Mouse (Mus musculus): ENCODE results near the gene Chml. TPM values are rescaled to one million over a fixed set of nuclear protein-coding genes. Genes with fewer than 3 reads are reported as not detected.

Gene Chml
- polyA plus RNA-seq, 1 experiment from 2014 or later, result 3.6 TPM

DNA sequence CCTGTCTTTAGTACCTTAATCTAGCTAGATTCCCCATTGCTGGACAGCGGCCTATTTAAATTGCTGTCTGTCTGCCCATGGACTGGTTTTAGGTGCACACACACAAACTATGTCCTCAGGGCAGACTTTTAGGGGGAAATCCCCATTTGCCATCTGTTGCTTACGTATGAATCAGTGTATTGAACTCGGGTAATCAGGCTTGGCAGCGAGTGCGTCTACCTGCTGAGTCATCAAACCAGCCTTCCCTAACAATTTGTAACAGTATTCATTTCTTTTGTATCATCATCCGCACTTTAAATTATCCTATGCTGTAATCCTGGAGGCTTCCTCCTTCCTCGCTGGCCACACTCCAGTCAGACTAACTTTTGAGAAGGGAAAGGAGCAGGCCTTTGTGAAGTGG, 22.7 kb downstream of the Chml start:
- ATAC-seq, result no peak
- H3K9ac ChIP-seq (ENCODE audit: low read depth, low read length), result no peak overlapping the region
- H3K4me3 ChIP-seq (ENCODE audit: low read depth, low read length), result no peak overlapping the region
- no peaks in the 10 kb centered on the region for H3K27me3 ChIP-seq (ENCODE audit: control insufficient read depth, insufficient read depth, low read depth, low read length)
- H3K36me3 ChIP-seq (ENCODE audit: control insufficient read depth, insufficient read depth, low read length), result no peaks in the 10 kb centered on the region
- H3K4me1 ChIP-seq (ENCODE audit: control insufficient read depth, insufficient read depth, low read length), result no peaks in the 10 kb centered on the region
- H3K4me2 ChIP-seq (ENCODE audit: low read length), result no peak overlapping the region
- H3K27ac ChIP-seq (ENCODE audit: low read length), result no peak overlapping the region
- 64% methylated on average over 7 of the region's 7 CpGs for WGBS
- H3K9me3 ChIP-seq (replicated peaks; ENCODE audit: control insufficient read depth, low read length, poor library complexity, severe bottlenecking), result no peaks in the 10 kb centered on the region

DNA sequence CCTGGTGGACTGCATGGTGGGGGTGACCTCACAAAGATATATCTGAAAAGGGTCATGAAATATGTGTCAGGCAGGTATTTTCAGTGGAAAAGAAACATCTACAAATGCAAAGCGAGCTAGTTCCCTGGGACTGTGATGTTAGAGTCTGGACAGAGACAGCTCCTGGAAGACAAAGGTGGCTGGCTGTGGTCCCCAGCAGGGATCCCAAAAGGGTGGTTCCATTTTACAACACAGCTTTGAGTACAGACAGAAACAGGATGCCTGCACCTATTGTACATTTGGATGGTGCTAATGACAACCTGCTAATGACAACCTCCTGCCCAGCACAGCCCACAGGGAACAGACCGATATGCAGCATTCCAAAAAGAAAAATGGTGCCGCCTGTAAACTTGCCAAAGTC, 23.2 kb downstream of the Chml start:
- ATAC-seq, result no peak
- H3K9me3 ChIP-seq (replicated peaks; ENCODE audit: control insufficient read depth, low read length, poor library complexity, severe bottlenecking), result no peaks in the 10 kb centered on the region
- WGBS, result 91% methylated on average over 3 of the region's 3 CpGs
- H3K27ac ChIP-seq (ENCODE audit: low read length), result no peak overlapping the region
- H3K4me1 ChIP-seq (ENCODE audit: control insufficient read depth, insufficient read depth, low read length), result no peaks in the 10 kb centered on the region
- H3K36me3 ChIP-seq (ENCODE audit: control insufficient read depth, insufficient read depth, low read length), result no peaks in the 10 kb centered on the region
- no peak overlapping the region for H3K4me3 ChIP-seq (ENCODE audit: low read depth, low read length)
- no peak overlapping the region for H3K9ac ChIP-seq (ENCODE audit: low read depth, low read length)
- no peak overlapping the region for H3K4me2 ChIP-seq (ENCODE audit: low read length)
- no peaks in the 10 kb centered on the region for H3K27me3 ChIP-seq (ENCODE audit: control insufficient read depth, insufficient read depth, low read depth, low read length)

DNA sequence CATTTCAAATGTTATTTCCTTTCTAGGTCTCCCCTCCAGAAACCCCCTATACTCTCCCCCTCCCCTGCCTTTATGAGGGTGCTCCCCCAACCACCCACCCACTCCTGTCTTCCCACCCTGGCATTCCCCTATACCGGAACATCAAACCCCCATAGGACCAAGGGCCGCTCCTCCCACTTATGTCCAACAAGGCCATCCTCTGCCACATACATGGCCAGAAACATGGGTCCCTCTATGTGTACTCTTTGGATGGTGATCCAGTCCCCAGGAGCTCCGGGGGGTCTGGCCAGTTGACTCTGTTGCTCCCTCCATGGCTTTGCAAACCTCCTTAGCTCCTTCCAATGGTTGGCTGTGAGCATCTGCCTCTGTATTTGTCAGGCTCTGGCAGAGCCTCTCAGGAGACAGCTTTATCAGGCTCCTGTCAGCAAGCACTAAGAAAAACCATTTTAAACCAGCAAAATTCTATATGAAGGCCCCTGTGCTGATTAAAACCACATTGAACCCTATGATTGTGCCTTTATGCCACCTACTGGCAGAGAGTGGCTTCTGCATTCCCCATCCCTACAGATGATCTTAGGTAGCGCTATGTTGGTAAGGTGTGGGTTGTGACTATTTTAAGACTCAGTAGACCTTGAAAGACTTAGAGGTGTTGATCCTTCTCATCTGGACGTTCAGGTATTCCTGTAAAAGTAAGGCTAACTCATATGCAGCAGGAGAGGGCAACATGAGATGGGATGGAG, 23.9 kb downstream of the Chml start:
- Histone ChIP-seq H3K36me3 (ENCODE audit: control insufficient read depth, insufficient read depth, low read length) (no peaks in the 10 kb centered on the region), H3K4me3 (ENCODE audit: low read depth, low read length) (no peak overlapping the region), H3K27ac (ENCODE audit: low read length) (no peak overlapping the region), H3K9ac (ENCODE audit: low read depth, low read length) (no peak overlapping the region), H3K9me3 (replicated peaks; ENCODE audit: control insufficient read depth, low read length, poor library complexity, severe bottlenecking) (no peaks in the 10 kb centered on the region), H3K4me1 (ENCODE audit: control insufficient read depth, insufficient read depth, low read length) (no peaks in the 10 kb centered on the region), H3K4me2 (ENCODE audit: low read length) (no peak overlapping the region), H3K27me3 (ENCODE audit: control insufficient read depth, insufficient read depth, low read depth, low read length) (no peaks in the 10 kb centered on the region)
- peak; percentile 67 for ATAC-seq
- WGBS, result 82% methylated on average over 5 of the region's 5 CpGs

DNA sequence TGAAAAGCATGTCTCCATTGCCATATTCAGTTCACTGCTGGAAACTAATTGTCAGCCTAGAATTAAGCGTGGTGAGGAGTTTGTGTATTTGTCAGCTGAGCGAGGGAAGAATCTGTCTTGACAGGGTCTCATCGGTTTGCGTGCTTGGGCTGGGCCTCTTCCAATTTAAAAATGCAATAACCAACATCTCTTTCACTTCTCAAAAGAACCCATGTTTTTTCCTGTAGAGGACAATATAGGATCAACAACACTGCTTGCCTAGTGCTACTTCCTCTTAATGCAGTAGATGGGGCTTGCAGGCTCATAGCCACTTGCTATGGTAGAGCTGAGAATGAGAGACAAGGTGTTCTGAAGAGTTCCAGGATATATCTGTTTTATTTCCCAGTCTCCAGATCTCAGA, 32.8 kb downstream of the Chml start:
- H3K27ac ChIP-seq (ENCODE audit: low read length), result no peak overlapping the region
- H3K27me3 ChIP-seq (ENCODE audit: control insufficient read depth, insufficient read depth, low read depth, low read length), result no peaks in the 10 kb centered on the region
- no peak overlapping the region for H3K9ac ChIP-seq (ENCODE audit: low read depth, low read length)
- H3K9me3 ChIP-seq (replicated peaks; ENCODE audit: control insufficient read depth, low read length, poor library complexity, severe bottlenecking), result no peaks in the 10 kb centered on the region
- H3K4me2 ChIP-seq (ENCODE audit: low read length), result no peak overlapping the region
- 0 out of 2 replicates have a peak, but pooled peaks cover 2% of the 10 kb centered on the region for H3K36me3 ChIP-seq (ENCODE audit: control insufficient read depth, insufficient read depth, low read length)
- no peaks in the 10 kb centered on the region for H3K4me1 ChIP-seq (ENCODE audit: control insufficient read depth, insufficient read depth, low read length)
- no peak for ATAC-seq
- 96% methylated on average over 4 of the region's 4 CpGs for WGBS
- H3K4me3 ChIP-seq (ENCODE audit: low read depth, low read length), result no peak overlapping the region

DNA sequence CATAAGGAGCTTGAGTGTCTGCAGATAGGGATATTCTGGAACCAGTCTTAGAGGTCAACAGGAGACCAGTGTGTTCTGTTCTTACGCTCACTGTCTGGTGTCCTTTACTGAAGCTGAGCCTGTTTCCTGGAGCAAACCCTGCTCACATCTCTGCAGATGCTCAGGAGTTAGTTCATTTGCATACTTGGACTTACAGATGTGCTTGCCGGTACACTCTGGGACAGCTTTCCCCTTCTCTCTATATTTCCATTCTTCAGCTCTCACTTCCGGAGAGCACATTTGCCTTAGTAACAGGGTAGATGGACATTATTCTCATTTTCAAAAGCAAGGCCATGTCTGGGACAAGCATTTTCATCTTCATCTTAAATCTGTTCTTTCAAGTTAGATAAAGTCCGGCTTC, 44.1 kb downstream of the Chml start:
- no peak for ATAC-seq
- Histone ChIP-seq H3K9me3 (replicated peaks; ENCODE audit: control insufficient read depth, low read length, poor library complexity, severe bottlenecking) (no peaks in the 10 kb centered on the region), H3K4me2 (ENCODE audit: low read length) (no peak overlapping the region), H3K27ac (ENCODE audit: low read length) (no peak overlapping the region), H3K27me3 (ENCODE audit: control insufficient read depth, insufficient read depth, low read depth, low read length) (no peaks in the 10 kb centered on the region), H3K4me3 (ENCODE audit: low read depth, low read length) (no peak overlapping the region), H3K36me3 (ENCODE audit: control insufficient read depth, insufficient read depth, low read length) (no peaks in the 10 kb centered on the region), H3K4me1 (ENCODE audit: control insufficient read depth, insufficient read depth, low read length) (no peaks in the 10 kb centered on the region), H3K9ac (ENCODE audit: low read depth, low read length) (no peak overlapping the region)
- 93% methylated on average over 4 of the region's 4 CpGs for whole genome bisulfite sequencing

DNA sequence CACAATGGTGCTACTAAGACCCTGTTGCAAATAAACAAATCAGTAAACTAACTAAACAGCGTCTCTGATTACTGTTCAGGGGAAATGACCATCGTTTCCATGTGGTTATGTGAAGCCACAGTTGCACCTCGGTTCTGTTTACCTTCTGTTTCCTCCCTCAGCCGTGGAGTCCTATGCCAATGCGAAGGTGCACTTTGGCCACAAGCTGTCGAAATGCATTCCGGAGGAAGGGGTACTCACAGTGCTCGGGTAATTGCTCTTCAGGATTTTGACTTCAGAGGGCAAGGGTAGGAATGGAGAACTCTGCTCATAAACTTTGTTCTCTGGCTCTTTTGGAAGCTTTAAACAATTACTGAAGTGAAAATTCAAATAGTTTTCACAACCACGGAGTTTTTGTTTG, 45.7 kb downstream of the Chml start:
- Histone ChIP-seq H3K9ac (ENCODE audit: low read depth, low read length) (no peak overlapping the region), H3K36me3 (ENCODE audit: control insufficient read depth, insufficient read depth, low read length) (no peaks in the 10 kb centered on the region), H3K4me3 (ENCODE audit: low read depth, low read length) (no peak overlapping the region), H3K4me1 (ENCODE audit: control insufficient read depth, insufficient read depth, low read length) (no peaks in the 10 kb centered on the region), H3K9me3 (replicated peaks; ENCODE audit: control insufficient read depth, low read length, poor library complexity, severe bottlenecking) (no peaks in the 10 kb centered on the region), H3K27me3 (ENCODE audit: control insufficient read depth, insufficient read depth, low read depth, low read length) (no peaks in the 10 kb centered on the region), H3K4me2 (ENCODE audit: low read length) (no peak overlapping the region), H3K27ac (ENCODE audit: low read length) (no peak overlapping the region)
- 85% methylated on average over 9 of the region's 9 CpGs for WGBS
- no peak for ATAC-seq

DNA sequence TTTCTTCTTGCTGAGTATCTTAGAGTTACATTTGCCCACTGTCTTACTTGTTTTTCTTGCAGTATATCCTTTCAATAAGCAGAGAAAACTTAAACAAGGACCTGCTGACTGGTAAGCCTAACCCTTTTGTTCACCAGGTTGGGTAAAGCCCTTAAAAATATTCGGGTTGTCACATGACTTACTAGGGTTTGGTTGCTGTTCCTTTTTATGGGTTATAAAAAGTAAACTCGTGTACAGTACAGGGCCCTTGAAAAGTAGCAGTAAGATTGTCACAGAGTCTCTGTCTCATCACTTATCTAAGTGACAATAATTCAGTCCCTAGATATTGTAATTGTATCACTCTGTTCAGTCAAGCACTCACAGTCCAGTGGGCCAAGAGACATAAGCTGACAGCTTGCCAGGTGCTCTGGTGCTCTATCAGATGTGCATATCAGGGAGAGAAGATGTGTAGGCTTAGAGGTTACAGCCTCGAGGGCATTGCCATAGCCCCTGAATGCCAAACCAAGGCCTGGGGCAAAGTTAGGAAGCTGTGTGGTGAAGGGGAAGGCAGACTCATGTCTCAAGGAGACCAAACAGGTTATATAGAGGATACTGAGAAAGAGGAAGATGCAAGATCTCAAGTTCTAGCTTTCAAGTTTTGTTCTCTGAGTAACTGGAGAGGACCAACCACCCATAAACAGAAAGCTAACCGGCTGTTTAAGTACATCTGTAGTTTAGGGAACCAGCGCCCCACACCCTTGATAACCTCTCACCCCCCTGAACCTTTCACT, 49.0 kb downstream of the Chml start:
- 81% methylated on average over 5 of the region's 5 CpGs for WGBS
- H3K4me2 ChIP-seq (ENCODE audit: low read length), result no peak overlapping the region
- no peaks in the 10 kb centered on the region; the same call in 1 of the 2 replicates for H3K4me1 ChIP-seq (ENCODE audit: control insufficient read depth, insufficient read depth, low read length)
- ATAC-seq, result no peak
- H3K36me3 ChIP-seq (ENCODE audit: control insufficient read depth, insufficient read depth, low read length), result no peaks in the 10 kb centered on the region
- no peak overlapping the region for H3K9ac ChIP-seq (ENCODE audit: low read depth, low read length)
- no peaks in the 10 kb centered on the region for H3K27me3 ChIP-seq (ENCODE audit: control insufficient read depth, insufficient read depth, low read depth, low read length)
- H3K27ac ChIP-seq (ENCODE audit: low read length), result no peak overlapping the region
- H3K4me3 ChIP-seq (ENCODE audit: low read depth, low read length), result no peak overlapping the region
- H3K9me3 ChIP-seq (replicated peaks; ENCODE audit: control insufficient read depth, low read length, poor library complexity, severe bottlenecking), result no peaks in the 10 kb centered on the region

DNA sequence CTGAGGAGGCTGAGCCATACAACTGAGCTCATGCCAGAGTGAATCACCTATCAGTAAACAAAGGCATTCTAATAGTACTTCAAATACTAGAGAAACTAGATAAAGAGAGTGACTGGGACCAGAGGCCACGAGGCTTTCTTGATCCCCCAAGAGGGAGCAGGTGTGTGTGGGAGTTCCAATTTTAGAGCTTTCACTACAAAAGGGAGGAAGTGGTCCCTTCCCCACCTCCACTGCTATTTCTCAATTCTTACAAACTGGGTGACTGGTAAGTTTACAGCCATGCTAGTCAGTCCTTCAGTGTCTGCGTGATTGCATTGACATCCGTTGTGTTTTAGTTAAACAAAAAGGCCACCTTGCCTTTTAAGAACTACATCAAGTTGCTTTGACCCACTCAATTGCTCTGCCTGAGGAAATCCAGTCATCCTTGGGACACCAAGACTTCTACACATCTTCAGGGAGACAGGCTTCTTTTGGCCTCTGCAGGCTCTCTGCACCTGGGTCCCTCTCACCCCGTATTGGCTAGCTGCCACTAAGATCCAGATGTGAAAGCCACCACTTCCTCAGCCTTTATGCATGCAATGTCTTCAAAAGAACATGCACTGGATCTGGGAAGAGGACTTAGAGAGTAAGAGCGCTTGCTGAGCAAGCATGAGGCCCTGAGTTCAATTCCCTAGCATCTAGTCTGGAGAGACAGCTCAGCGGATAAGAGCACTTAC, 52.1 kb downstream of the Chml start:
- no peaks in the 10 kb centered on the region; the same call in 1 of the 2 replicates for H3K4me1 ChIP-seq (ENCODE audit: control insufficient read depth, insufficient read depth, low read length)
- no peak overlapping the region for H3K27ac ChIP-seq (ENCODE audit: low read length)
- H3K4me3 ChIP-seq (ENCODE audit: low read depth, low read length), result no peak overlapping the region
- no peak for ATAC-seq
- no peaks in the 10 kb centered on the region for H3K9me3 ChIP-seq (replicated peaks; ENCODE audit: control insufficient read depth, low read length, poor library complexity, severe bottlenecking)
- H3K27me3 ChIP-seq (ENCODE audit: control insufficient read depth, insufficient read depth, low read depth, low read length), result no peaks in the 10 kb centered on the region
- H3K9ac ChIP-seq (ENCODE audit: low read depth, low read length), result no peak overlapping the region
- no peaks in the 10 kb centered on the region for H3K36me3 ChIP-seq (ENCODE audit: control insufficient read depth, insufficient read depth, low read length)
- H3K4me2 ChIP-seq (ENCODE audit: low read length), result no peak overlapping the region
- 88% methylated on average over 6 of the region's 6 CpGs for WGBS

DNA sequence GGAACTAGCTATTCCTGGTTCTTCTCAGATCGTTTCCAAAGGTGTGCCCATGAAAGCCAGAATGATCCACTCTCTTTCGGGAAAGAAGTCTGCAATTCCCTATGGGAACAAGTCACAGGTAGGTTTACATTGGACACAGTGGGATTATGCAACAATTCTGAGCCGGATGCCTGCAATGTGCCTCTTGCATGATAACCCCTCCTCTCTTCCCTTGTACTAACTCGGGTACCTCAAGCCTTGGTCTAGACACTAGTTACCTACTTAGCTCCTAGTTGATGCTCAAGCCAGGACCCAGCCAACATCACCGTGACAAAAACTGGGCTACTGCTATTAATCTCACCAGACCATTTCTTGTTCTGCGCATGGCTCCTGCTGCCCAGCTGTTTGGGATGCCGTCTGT, 53.6 kb downstream of the Chml start:
- ATAC-seq, result no peak
- Histone ChIP-seq H3K4me1 (ENCODE audit: control insufficient read depth, insufficient read depth, low read length) (no peaks in the 10 kb centered on the region; the same call in 1 of the 2 replicates), H3K9ac (ENCODE audit: low read depth, low read length) (no peak overlapping the region), H3K27me3 (ENCODE audit: control insufficient read depth, insufficient read depth, low read depth, low read length) (no peaks in the 10 kb centered on the region), H3K4me3 (ENCODE audit: low read depth, low read length) (no peak overlapping the region), H3K36me3 (ENCODE audit: control insufficient read depth, insufficient read depth, low read length) (no peaks in the 10 kb centered on the region), H3K27ac (ENCODE audit: low read length) (no peak overlapping the region), H3K4me2 (ENCODE audit: low read length) (no peak overlapping the region), H3K9me3 (replicated peaks; ENCODE audit: control insufficient read depth, low read length, poor library complexity, severe bottlenecking) (no peaks in the 10 kb centered on the region)
- 86% methylated on average over 7 of the region's 7 CpGs for WGBS
